Mouse (Mus musculus): ENCODE measurements at regions not wholly inside any gene's neighbourhood (a gene's known extent, or its start where the extent isn't known, plus 50 kb on each side); places are given as distances from the start of the nearest gene placed in this dataset.

DNA sequence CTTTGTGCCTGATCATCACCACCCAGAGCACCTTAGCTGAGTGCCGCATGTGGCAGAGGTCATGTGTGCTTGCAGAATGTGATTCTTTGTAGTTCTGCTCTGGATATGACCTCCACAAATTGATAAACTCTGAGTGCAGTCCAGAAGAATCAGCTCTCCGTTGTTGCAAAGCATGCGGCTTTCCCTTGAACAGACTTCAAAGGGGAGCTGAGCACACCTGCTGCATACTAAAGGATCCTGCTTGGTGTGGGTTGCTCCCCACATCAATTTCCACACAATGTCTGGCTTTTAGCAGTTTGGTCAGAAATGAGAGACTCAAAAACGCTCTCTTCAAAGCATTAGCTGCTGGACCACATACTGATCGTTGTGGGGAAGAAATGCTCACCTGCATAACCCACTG lies 806.5 kb upstream of the Chrm3 start:
- TF ChIP-seq CTCF (IDR thresholded peaks at IDR 0.05): no peak
- H3K27me3 ChIP-seq: no peaks in the 10 kb centered on the region
- in situ Hi-C loops (cut with MboI; ENCODE audit: low pct_unique_long_range_greater_than_20kb): no loop called here
- DNase-seq (ENCODE audit: low read depth, low spot score): no peak
- ATAC-seq: no peak
- POLR2A ChIA-PET: no interaction called here
- CTCF ChIA-PET: no interaction called here

- TF ChIP-seq CTCF (IDR thresholded peaks at IDR 0.05): no peak
- ATAC-seq: no peak
- POLR2A ChIA-PET: no interaction called here
- DNase-seq (ENCODE audit: low read depth, low spot score): no peak
- CTCF ChIA-PET: no interaction called here
- in situ Hi-C loops (cut with MboI; ENCODE audit: low pct_unique_long_range_greater_than_20kb): no loop called here
- no peaks in the 10 kb centered on the region for H3K27me3 ChIP-seq
Measured at GRCm38 (mm10) chr13:11164130-11164529, 803.5 kb upstream of the Chrm3 start.

- no peaks in the 10 kb centered on the region for H3K27me3 ChIP-seq
- TF ChIP-seq CTCF (IDR thresholded peaks at IDR 0.05): no peak
- DNase-seq (ENCODE audit: low read depth, low spot score): no peak
- no peak for ATAC-seq
- ChIA-PET CTCF (no interaction called here), POLR2A (no interaction called here)
- in situ Hi-C loops (cut with MboI; ENCODE audit: low pct_unique_long_range_greater_than_20kb): no loop called here
Measured at GRCm38 (mm10) chr13:11147268-11147667, 786.6 kb upstream of the Chrm3 start.

DNA sequence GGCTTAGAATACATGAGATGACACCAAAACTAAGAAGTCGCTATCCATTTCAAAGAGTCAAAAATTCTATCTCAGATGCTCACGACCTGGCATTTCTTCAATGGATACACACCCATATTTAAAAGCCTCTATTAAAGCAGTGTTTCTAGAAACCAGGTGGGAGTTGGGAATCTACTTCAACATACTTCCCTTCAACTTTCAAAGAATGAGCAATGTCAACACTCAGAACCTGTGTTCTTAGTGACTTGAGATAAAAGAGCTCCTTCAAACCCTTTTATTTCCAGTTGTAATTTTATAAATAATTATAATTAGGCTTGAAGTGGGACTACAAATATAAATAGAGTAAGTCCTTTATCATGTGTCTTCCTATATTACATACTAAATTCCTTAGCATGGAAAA lies 747.0 kb upstream of the Chrm3 start:
- H3K27me3 ChIP-seq: no peaks in the 10 kb centered on the region
- in situ Hi-C loops (cut with MboI; ENCODE audit: low pct_unique_long_range_greater_than_20kb): no loop called here
- POLR2A ChIA-PET: no interaction called here
- CTCF ChIA-PET: no interaction called here
- TF ChIP-seq CTCF (IDR thresholded peaks at IDR 0.05): no peak
- DNase-seq (ENCODE audit: low read depth, low spot score) (no peak), ATAC-seq (no peak)

DNA sequence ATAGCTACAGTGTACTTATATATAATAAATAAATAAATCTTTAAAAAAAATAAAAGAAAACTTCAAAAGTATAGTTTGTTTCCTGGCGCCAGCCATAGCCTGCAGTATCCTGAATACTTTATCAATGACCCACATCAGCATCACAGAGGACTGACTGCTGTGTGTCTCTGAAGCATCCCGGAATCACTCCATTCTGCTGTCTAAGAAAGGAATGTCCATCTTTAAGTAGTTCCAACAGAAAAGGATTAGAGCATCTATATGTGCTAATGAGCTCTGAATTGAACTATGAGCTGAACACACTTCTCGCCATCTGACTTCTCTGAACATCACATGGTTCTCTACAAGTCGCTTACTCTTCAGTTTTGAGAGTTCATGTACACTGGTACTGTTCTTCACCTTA lies 745.8 kb upstream of the Chrm3 start:
- in situ Hi-C loops (cut with MboI; ENCODE audit: low pct_unique_long_range_greater_than_20kb): no loop called here
- DNase-seq (ENCODE audit: low read depth, low spot score) (no peak), ATAC-seq (no peak)
- no peaks in the 10 kb centered on the region for H3K27me3 ChIP-seq
- TF ChIP-seq CTCF (IDR thresholded peaks at IDR 0.05): no peak
- POLR2A ChIA-PET: no interaction called here
- CTCF ChIA-PET: no interaction called here

- TF ChIP-seq CTCF (IDR thresholded peaks at IDR 0.05): no peak
- H3K27me3 ChIP-seq: no peaks in the 10 kb centered on the region
- ChIA-PET POLR2A (no interaction called here), CTCF (no interaction called here)
- DNase-seq (ENCODE audit: low read depth, low spot score): no peak
- in situ Hi-C loops (cut with MboI; ENCODE audit: low pct_unique_long_range_greater_than_20kb): no loop called here
- ATAC-seq: no peak
Measured at GRCm38 (mm10) chr13:11105571-11105970, 744.9 kb upstream of the Chrm3 start.

- no peaks in the 10 kb centered on the region for H3K27me3 ChIP-seq
Measured at GRCm38 (mm10) chr13:11099586-11099950, 738.9 kb upstream of the Chrm3 start.

DNA sequence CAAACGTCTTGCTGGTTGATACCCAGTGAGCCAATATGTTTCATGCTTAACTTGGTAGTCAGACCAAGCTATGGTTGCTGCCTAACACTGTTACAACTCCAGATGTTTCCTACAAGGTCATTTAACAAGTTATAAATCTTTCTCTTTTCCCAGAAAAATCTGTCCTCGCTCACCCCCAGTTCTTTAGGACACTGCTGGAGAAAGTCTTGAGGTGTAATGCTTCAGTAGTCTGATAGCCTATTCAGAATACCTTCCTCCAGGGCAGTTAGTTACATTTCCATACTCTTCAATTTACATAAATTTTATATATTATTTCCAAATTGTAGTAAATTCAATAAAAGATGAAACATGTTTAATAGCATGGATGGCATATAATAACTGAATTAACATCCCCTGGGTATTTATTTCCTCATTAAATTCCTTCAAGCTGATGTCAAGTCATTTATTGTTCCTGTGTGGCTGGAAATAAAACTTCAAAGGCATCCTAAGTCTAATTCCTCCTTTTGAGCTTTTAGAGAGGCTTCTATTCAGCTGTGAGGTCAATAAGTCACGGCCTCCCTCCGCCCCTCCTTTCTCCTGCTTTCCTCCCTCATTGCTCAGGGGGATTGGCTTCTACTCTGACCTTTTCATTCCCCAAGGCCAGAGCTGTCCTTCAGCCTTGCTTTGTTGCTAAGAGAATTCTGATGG lies 738.4 kb upstream of the Chrm3 start:
- ATAC-seq (no peak), DNase-seq (ENCODE audit: low read depth, low spot score) (no peak)
- TF ChIP-seq CTCF (IDR thresholded peaks at IDR 0.05): no peak
- POLR2A ChIA-PET: no interaction called here
- CTCF ChIA-PET: interaction anchor here (1.2 kb wide), 1 partner anchor 62 kb away, joined by 3 read pairs; no protein-coding TSS in a partner anchor
- in situ Hi-C loops (cut with MboI; ENCODE audit: low pct_unique_long_range_greater_than_20kb): no loop called here
- H3K27me3 ChIP-seq: no peaks in the 10 kb centered on the region

More at GRCm38 (mm10) chr13:11099586-11099950, 738.9 kb upstream of the Chrm3 start:
- ChIA-PET CTCF (interaction anchor here (1.2 kb wide), 1 partner anchor 63 kb away, joined by 3 read pairs; no protein-coding TSS in a partner anchor), POLR2A (no interaction called here)
- ATAC-seq: no peak
- TF ChIP-seq CTCF (IDR thresholded peaks at IDR 0.05): no peak
- in situ Hi-C loops (cut with MboI; ENCODE audit: low pct_unique_long_range_greater_than_20kb): no loop called here
- DNase-seq (ENCODE audit: low read depth, low spot score): no peak

- no peaks in the 10 kb centered on the region for H3K27me3 ChIP-seq
- POLR2A ChIA-PET: no interaction called here
- CTCF ChIA-PET: no interaction called here
- ATAC-seq: no peak
- in situ Hi-C loops (cut with MboI; ENCODE audit: low pct_unique_long_range_greater_than_20kb): no loop called here
- DNase-seq (ENCODE audit: low read depth, low spot score): no peak
- TF ChIP-seq CTCF (IDR thresholded peaks at IDR 0.05): no peak
Measured at GRCm38 (mm10) chr13:11092911-11093310, 732.3 kb upstream of the Chrm3 start.
